Mouse (Mus musculus) pancreas, adult 10 weeks (tissue): ENCODE data around the gene Cyp24a1. TPM values are rescaled to one million over a fixed set of nuclear protein-coding genes. Genes with fewer than 3 reads are reported as not detected.

Experiments
- polyA plus RNA-seq: library from polyadenylated mRNA; stranded (reverse); fragments of 350-450 nt; fragmentation: Illumina TruSeq; extraction: RNeasy Lipid Tissue Mini Kit (QIAGEN cat#74804); gene quantifications from one replicate; pipeline ENCODE4 v1.2.3, GENCODE M21; 2015; ENCODE audit warnings: low read depth, low replicate concordance; ENCODE audit not compliant: insufficient read depth

Gene Cyp24a1
- polyA plus RNA-seq: not detected

DNA sequence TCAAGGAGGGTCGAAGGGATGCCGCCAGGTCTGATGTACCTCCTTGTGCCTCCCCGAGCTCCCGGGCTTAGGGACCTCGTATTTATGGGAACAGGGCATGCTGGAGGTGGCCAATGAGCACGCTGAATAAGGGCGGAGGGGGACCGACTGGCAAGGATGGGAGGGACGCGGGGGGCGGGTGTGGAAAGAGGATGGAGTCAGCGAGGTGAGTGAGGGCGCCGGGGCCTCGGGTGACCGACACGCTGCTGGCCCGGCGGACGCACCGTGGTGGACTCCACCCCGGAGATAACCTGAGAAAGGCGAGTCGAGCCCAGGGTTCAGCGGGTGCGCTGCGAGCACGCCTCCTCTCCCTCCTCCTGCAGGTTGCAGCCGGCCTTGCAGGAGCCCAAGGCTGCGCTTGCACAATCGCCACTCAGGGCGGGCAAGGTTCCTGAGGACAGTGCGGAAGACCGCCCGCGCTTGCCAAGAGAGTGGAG lies at the start of gene Cyp24a1:
Gene Cyp24a1 (minus strand): TSS at position 55 of the 476 bp plus-strand sequence.

DNA sequence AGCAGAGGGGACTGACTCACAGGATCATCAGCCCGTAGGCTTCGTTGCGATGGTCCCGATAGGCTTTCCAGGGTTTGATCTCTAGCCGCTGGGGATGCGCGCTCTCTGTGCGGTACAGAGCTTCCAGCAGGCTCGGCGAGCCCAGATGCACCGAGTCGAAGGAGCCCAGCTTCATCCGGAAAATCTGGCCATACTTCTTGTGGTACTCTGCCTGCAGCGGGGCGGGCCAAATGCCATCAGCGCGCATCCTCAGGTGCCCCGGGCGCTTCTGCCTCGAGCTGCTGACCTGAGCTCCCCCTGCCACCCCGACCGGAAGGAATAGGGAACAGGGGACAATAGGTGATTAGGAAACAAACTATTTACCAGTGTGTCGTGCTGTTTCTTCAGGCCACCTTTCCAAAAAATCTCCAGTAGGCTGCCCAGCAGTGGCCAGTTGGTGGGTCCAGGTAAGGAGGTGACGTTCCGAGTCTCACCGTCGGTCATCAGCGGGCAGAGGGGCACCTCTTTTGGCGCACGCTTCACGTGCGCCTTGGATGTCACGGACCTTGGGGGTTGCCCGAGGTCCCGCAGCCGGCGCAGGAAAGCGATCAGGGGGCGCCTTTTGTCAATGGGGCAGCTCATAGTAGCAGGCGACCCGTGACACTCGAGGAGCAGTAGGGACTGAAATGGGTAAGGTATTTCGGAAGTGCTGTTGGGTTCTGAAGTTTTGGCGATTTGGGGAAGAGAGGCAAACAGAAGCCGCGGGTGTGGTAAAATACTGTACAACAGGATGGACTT lies 603 bp downstream of the Cyp24a1 start, which contains the start of gene Pfdn4:
Gene Pfdn4 (plus strand): TSS at position 275 of the 777 bp plus-strand sequence.

Other genes starting within 250 kb of the Cyp24a1 start
- gene Bcas1, start 69.3 kb downstream of the Cyp24a1 start, polyA plus RNA-seq: 0.65 TPM
- 5.2 TPM for gene Pfdn4, start 717 bp downstream of the Cyp24a1 start, polyA plus RNA-seq
- gene 4930470P17Rik, start 104.9 kb upstream of the Cyp24a1 start, polyA plus RNA-seq: not detected
- gene Dok5, start 234.7 kb upstream of the Cyp24a1 start, polyA plus RNA-seq: not detected